Mouse (Mus musculus) heart, embryonic 12.5 days (tissue): ENCODE data around the gene Dad1. TPM values are rescaled to one million over a fixed set of nuclear protein-coding genes. Genes with fewer than 3 reads are reported as not detected.

ENCODE experiments used
- ATAC-seq: fragments of 200-750 bp; cut with Nextera tagmentation; 2 replicates; pipeline ENCODE4 v1.8.0; 2017; ENCODE audit warnings: moderate TSS enrichment, moderate library complexity; ENCODE audit not compliant: insufficient number of reproducible peaks, low FRiP score
- H3K27ac ChIP-seq: fragments of 300-500 bp; sonication (generic); 2 replicates; pipeline ENCODE4 v1.5.1; 2016; ENCODE audit warnings: mild to moderate bottlenecking, moderate library complexity; ENCODE audit not compliant: poor library complexity, severe bottlenecking
- H3K27me3 ChIP-seq: fragments of 300-500 bp; sonication (generic); replicated peaks from 2 replicates; pipeline ENCODE4 v1.6.1; 2016; ENCODE audit warnings: mild to moderate bottlenecking, moderate library complexity
- H3K36me3 ChIP-seq: fragments of 300-500 bp; sonication (generic); 2 replicates; pipeline ENCODE4 v1.6.1; 2016; ENCODE audit warnings: mild to moderate bottlenecking, moderate library complexity
- H3K4me1 ChIP-seq: fragments of 300-500 bp; sonication (generic); replicated peaks from 2 replicates; pipeline ENCODE4 v1.6.1; 2016; ENCODE audit warnings: mild to moderate bottlenecking
- H3K4me2 ChIP-seq: fragments of 300-500 bp; sonication (generic); 2 replicates; pipeline ENCODE4 v1.6.1; 2016; ENCODE audit warnings: mild to moderate bottlenecking, moderate library complexity
- H3K4me3 ChIP-seq: fragments of 300-500 bp; sonication (generic); 2 replicates; pipeline ENCODE4 v1.5.1; 2016; ENCODE audit warnings: mild to moderate bottlenecking
- H3K9ac ChIP-seq: fragments of 300-500 bp; sonication (generic); 2 replicates; pipeline ENCODE4 v1.6.1; 2016; ENCODE audit warnings: mild to moderate bottlenecking, moderate library complexity
- H3K9me3 ChIP-seq: fragments of 300-500 bp; sonication (generic); replicated peaks from 2 replicates; pipeline ENCODE4 v1.6.1; 2016; ENCODE audit warnings: mild to moderate bottlenecking, moderate library complexity
- WGBS: fragments of 180-500 bp; shearing (Covaris S2); methylation state at CpG from one replicate; pipeline ENCODE4 v1.1.7; 2016; 5-methylcytosine and 5-hydroxymethylcytosine counted together
- polyA plus RNA-seq: library from polyadenylated mRNA; unstranded; fragments of >200 nt; fragmentation: Nextera tagmentation; extraction: Ambion mirVana; gene quantifications from 2 replicates; pipeline ENCODE4 v1.2.1, GENCODE M21; 2016

Dad1 gene
- polyA plus RNA-seq, 1 experiment from 2014 or later: 374 TPM

DNA sequence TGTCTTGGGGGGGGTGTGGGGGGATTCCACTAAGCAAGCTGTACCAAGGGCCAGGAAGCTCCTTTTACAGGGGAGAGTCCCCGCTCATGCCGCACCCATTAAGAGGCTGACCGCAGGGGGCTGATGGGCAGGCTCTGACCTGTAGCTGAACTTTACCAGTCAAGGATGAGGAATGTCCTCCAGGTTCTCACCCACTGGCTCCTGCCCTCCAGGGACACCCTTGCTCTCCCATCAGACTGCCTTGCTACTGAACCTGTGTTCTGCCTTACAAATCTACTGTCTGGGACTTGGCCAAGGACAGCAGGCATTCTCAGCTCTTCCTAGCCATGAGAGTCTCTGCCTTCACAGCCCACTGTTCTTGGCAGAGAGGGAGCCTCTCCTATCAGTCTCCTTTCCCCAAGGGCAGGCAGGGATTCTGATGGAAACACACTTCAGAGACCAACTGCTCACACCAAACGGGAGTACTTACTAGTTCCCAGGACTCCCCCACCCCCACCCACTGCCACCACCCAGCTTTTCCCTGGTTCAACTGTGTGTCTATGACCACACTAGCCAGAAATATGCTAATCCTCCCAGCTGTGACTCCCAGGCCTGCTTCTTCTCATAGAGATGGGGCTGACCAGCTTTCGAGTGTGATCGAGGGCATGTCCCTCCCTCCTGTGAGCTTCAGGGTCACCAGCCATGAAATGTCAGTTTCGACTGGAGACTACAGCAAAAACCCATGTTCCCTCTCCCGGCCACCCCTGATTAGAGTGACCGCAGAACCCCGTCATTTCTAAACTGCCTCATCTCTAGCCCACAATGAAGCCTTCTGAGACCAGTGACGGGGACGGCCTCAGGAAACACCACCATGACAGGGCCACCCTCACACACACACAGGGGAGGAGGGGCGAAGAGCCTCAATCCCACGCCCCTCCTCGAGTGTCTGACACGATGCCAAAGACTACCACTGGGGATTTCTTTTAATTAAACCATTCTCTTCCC is 29.1 kb downstream of the Dad1 start:
- Histone ChIP-seq H3K4me2 (no peak overlapping the region), H3K4me1 (peaks cover 49% of the 10 kb centered on the region), H3K9me3 (no peaks in the 10 kb centered on the region), H3K27ac (peak overlapping the region; percentile 56), H3K9ac (no peak overlapping the region), H3K27me3 (no peaks in the 10 kb centered on the region), H3K4me3 (no peak overlapping the region), H3K36me3 (no peaks in the 10 kb centered on the region)
- 39% methylated on average over 16 of the region's 16 CpGs for WGBS
- no peak for ATAC-seq

DNA sequence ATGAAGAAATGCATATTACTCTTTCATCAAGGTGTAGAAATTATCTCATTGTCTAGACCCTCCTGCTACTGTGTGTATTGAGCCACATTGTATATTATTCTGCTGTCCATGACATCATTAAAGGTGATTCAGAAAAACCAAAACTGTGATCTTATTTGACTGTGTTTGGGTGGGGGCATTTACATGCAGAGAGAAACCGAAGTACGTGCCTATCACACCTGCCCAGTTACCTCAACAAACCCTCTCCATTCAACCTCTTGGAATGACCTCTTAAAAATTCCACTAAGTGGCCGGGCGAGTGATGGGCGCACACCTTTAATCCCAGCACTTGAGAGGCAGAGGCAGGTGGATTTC is 29.9 kb downstream of the Dad1 start:
- Histone ChIP-seq H3K4me1 (peaks cover 46% of the 10 kb centered on the region), H3K36me3 (no peaks in the 10 kb centered on the region), H3K9me3 (no peaks in the 10 kb centered on the region), H3K4me2 (no peak overlapping the region), H3K4me3 (no peak overlapping the region), H3K27ac (no peak overlapping the region), H3K27me3 (no peaks in the 10 kb centered on the region), H3K9ac (no peak overlapping the region)
- WGBS: 84% methylated on average over 5 of the region's 5 CpGs
- no peak for ATAC-seq

DNA sequence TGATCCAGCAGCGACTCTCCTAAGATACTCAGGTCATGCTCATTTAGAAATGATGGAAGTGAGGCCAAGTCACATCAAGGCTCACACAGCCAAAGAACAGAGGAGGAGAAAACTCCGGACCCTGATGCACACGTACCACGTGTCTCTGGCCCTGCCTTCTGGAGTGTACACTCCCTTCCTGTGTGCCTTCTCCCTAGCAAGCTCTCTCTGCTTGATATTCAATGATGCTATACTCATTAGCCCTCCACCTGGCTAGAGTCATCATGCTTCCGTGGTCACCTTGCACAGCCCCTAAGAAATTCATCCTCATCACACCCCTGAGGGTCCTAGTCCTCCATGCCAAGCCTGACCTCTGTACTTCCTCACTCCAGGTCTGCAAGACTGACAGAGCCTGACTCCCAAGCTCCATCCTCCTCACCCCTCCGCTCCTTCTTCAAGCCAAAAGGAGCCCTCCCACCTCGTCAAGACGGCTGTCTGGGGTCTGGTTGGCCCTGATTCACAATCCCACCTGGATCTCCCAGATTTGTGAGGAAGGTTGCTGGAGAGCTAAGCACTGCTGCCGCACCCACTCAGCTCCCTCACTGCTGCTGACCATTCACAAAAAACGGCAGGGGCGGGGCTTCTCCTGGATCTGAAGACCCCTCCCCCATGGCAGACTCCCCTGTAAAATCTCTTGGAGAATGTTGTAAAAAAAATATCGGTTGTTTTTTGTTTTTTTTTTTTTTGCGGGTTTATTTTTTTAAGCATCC is 30.4 kb downstream of the Dad1 start:
- H3K36me3 ChIP-seq: no peaks in the 10 kb centered on the region
- no peak overlapping the region for H3K4me3 ChIP-seq
- H3K9me3 ChIP-seq: no peaks in the 10 kb centered on the region
- no peak for ATAC-seq
- H3K4me1 ChIP-seq: peaks cover 40% of the 10 kb centered on the region
- no peak overlapping the region for H3K27ac ChIP-seq
- WGBS: 61% methylated on average over 13 of the region's 13 CpGs
- no peaks in the 10 kb centered on the region for H3K27me3 ChIP-seq
- no peak overlapping the region for H3K9ac ChIP-seq
- no peak overlapping the region for H3K4me2 ChIP-seq

- 74% methylated on average over 8 of the region's 8 CpGs for WGBS
- Histone ChIP-seq H3K4me2 (no peak overlapping the region), H3K4me3 (no peak overlapping the region), H3K27ac (no peak overlapping the region), H3K9me3 (no peaks in the 10 kb centered on the region), H3K9ac (no peak overlapping the region), H3K4me1 (peaks cover 31% of the 10 kb centered on the region), H3K27me3 (no peaks in the 10 kb centered on the region), H3K36me3 (no peaks in the 10 kb centered on the region)
- ATAC-seq: no peak
Observed at GRCm38 (mm10) chr14:54222289-54222727, 31.6 kb downstream of the Dad1 start.

GRCm38 (mm10) chr14:54221641-54222040 is 32.3 kb downstream of the Dad1 start:
- H3K36me3 ChIP-seq: no peaks in the 10 kb centered on the region
- H3K4me2 ChIP-seq: no peak overlapping the region
- peaks cover 25% of the 10 kb centered on the region for H3K4me1 ChIP-seq
- no peak overlapping the region for H3K9ac ChIP-seq
- no peaks in the 10 kb centered on the region for H3K27me3 ChIP-seq
- H3K27ac ChIP-seq: no peak overlapping the region
- WGBS: 93% methylated on average over 6 of the region's 6 CpGs
- no peaks in the 10 kb centered on the region for H3K9me3 ChIP-seq
- ATAC-seq: no peak
- H3K4me3 ChIP-seq: no peak overlapping the region

DNA sequence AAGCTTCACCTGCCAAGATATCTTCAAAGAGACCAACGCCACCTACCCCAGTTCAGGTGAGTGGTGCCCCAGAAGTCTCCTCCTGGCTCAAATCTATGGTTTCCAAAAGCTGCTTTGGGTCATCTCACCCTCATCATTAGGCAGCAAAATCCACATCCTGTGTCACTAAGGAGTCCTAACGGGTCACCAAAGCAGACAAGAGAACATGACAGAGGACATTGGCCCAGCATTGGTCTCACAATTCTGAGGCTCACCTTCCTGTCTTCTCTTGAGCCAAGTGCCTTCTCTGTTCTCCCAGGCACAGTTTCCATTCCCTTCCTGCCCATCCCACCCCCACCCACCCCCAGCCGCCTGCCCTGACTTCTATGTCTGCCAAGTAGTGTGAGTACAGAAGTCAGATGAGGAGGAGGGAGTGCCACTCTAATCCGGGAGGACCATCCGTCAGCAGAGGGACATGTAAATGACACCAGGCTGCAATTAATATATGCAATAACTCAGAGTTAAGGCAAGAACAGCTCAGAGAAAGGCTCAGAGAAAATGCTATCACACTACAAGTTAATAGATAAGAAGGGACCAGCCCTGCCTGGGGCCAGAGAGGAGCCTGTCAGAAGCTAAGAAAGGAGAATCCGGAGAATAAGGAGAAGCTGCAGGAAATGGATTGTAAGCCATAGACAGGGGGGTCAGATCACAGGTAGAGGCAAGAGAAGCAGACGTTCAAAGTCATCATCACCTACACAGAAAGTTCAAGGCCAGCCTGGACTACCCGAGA is 33.0 kb downstream of the Dad1 start:
- no peak for ATAC-seq
- Histone ChIP-seq H3K27ac (no peak overlapping the region), H3K9me3 (no peaks in the 10 kb centered on the region), H3K27me3 (no peaks in the 10 kb centered on the region), H3K36me3 (no peaks in the 10 kb centered on the region), H3K4me2 (no peak overlapping the region), H3K4me1 (peaks cover 25% of the 10 kb centered on the region), H3K4me3 (no peak overlapping the region), H3K9ac (no peak overlapping the region)
- 49% methylated on average over 8 of the region's 8 CpGs for whole genome bisulfite sequencing

DNA sequence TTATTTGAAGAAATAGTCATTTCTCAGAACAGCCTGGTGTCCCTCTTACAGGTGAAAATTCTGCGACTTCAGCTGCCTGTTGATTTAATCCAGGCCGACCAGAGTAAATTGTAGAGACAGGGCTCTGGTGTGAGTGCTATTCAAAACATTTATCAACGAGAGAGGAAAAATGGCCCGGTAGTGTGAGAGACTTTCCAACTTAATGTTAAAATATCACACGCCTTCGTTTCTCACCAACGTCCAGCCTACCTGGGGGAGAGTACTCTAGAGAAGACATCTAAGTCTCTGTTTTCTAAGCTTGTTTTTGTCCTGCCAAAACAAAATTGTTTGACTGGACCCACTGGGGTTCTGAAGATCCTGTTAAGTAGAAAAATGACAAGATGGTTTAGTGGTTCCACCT is 34.1 kb downstream of the Dad1 start:
- H3K27ac ChIP-seq: no peak overlapping the region
- H3K27me3 ChIP-seq: no peaks in the 10 kb centered on the region
- no peak overlapping the region for H3K4me2 ChIP-seq
- peaks cover 28% of the 10 kb centered on the region for H3K4me1 ChIP-seq
- H3K9ac ChIP-seq: no peak overlapping the region
- WGBS: 72% methylated on average over 7 of the region's 7 CpGs
- ATAC-seq: no peak
- no peaks in the 10 kb centered on the region for H3K36me3 ChIP-seq
- H3K9me3 ChIP-seq: no peaks in the 10 kb centered on the region
- no peak overlapping the region for H3K4me3 ChIP-seq

GRCm38 (mm10) chr14:54219256-54219655 is 34.6 kb downstream of the Dad1 start:
- Histone ChIP-seq H3K27me3 (no peaks in the 10 kb centered on the region), H3K4me3 (no peak overlapping the region), H3K4me1 (peaks cover 27% of the 10 kb centered on the region), H3K9me3 (no peaks in the 10 kb centered on the region), H3K9ac (no peak overlapping the region), H3K4me2 (no peak overlapping the region), H3K36me3 (no peaks in the 10 kb centered on the region), H3K27ac (no peak overlapping the region)
- 55% methylated on average over 8 of the region's 8 CpGs for WGBS
- no peak for ATAC-seq

- no peak overlapping the region for H3K4me3 ChIP-seq
- no peak overlapping the region for H3K4me2 ChIP-seq
- H3K9me3 ChIP-seq: no peaks in the 10 kb centered on the region
- no peak for ATAC-seq
- H3K27me3 ChIP-seq: no peaks in the 10 kb centered on the region
- 56% methylated on average over 9 of the region's 9 CpGs for WGBS
- H3K4me1 ChIP-seq: peaks cover 24% of the 10 kb centered on the region
- no peak overlapping the region for H3K9ac ChIP-seq
- H3K36me3 ChIP-seq: no peaks in the 10 kb centered on the region
- no peak overlapping the region for H3K27ac ChIP-seq
Observed at GRCm38 (mm10) chr14:54218721-54219120, 35.2 kb downstream of the Dad1 start.

DNA sequence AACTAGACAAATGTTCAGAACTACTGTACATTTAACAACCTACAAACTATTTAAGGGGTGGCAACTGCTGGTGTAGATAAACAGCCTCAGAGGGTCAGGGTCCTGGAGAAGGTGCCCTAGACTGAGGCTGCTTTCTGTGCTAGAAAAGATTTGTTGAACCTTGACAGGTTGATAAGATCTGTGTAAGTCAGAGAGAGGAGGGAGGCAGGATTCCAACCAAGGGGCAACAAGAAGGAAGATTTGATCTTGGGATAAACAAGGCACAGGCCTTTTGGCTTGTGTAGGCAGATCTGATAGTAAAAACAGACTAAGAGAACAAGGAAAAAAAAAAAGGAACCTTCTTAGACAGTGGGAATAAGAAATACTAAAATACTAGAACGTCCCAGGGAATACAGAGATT is 35.7 kb downstream of the Dad1 start:
- H3K36me3 ChIP-seq: no peaks in the 10 kb centered on the region
- H3K27ac ChIP-seq: no peak overlapping the region
- H3K9ac ChIP-seq: no peak overlapping the region
- H3K4me1 ChIP-seq: peaks cover 24% of the 10 kb centered on the region
- no peaks in the 10 kb centered on the region for H3K27me3 ChIP-seq
- no peak overlapping the region for H3K4me3 ChIP-seq
- H3K4me2 ChIP-seq: no peak overlapping the region
- 55% methylated on average over 1 of the region's 1 CpGs for WGBS
- no peaks in the 10 kb centered on the region for H3K9me3 ChIP-seq
- ATAC-seq: no peak

DNA sequence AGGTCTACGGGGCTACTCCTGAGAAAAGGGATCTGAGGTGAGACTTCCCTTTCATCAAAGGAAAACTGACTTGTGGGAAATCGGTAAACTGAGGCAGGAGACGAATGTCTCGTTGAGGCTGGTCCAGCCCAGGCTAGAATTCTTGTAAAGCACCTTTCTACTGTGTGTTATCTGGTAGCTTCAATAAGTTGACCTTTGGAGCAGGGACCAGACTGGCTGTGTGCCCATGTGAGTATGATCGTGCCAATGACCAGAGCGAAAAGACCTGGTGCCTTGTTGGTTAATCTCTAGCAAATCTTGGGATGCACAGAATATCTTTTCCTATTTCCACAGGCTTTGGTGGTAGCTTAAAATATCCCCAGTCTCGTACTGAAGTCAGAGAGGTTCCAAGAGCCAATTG is 37.8 kb downstream of the Dad1 start:
- 79% methylated on average over 7 of the region's 7 CpGs for WGBS
- Histone ChIP-seq H3K4me2 (no peak overlapping the region), H3K9me3 (no peaks in the 10 kb centered on the region), H3K4me1 (peaks cover 23% of the 10 kb centered on the region), H3K27me3 (no peaks in the 10 kb centered on the region), H3K4me3 (no peak overlapping the region), H3K36me3 (no peaks in the 10 kb centered on the region), H3K9ac (no peak overlapping the region), H3K27ac (no peak overlapping the region)
- ATAC-seq: no peak
